Mouse (Mus musculus): Measurements from ENCODE around the gene Oscp1. TPM values are rescaled to one million over a fixed set of nuclear protein-coding genes. Genes with fewer than 3 reads are reported as not detected.

Gene Oscp1
- polyA plus RNA-seq (2016; fragmentation: Nextera tagmentation; extraction: Ambion mirVana): 2.8 and 3.0 TPM in 2 replicates

GRCm38 (mm10) chr4:126058134-126058996, at the start of gene Oscp1:
Gene Oscp1, plus strand, starts transcription at chr4:126058565.
- H3K4me2 ChIP-seq: peak within 1 kb of the TSS; percentile 95
- peak within 1 kb of the TSS; percentile 88 for H3K27ac ChIP-seq
- no peaks in the 10 kb centered on the region for H3K27me3 ChIP-seq (replicated peaks)
- WGBS (ENCODE audit: insufficient replicate concordance): 2% methylated on average over 57 of the region's 57 CpGs
- H3K4me1 ChIP-seq: peaks cover 25% of the 10 kb centered on the region
- no peaks in the 10 kb centered on the region for H3K9me3 ChIP-seq (replicated peaks)
- peak within 1 kb of the TSS; percentile 79 for H3K9ac ChIP-seq
- peak within 1 kb of the TSS; percentile 82 for H3K4me3 ChIP-seq
- ATAC-seq: peak; percentile 96
- H3K36me3 ChIP-seq: peaks cover 29% of the 10 kb centered on the region

GRCm38 (mm10) chr4:126017676-126018332, 40.6 kb upstream of the Oscp1 start:
- Histone ChIP-seq H3K9me3 (replicated peaks) (no peaks in the 10 kb centered on the region), H3K4me3 (no peak overlapping the region), H3K9ac (no peak overlapping the region), H3K27ac (no peak overlapping the region), H3K36me3 (no peaks in the 10 kb centered on the region), H3K27me3 (replicated peaks) (no peaks in the 10 kb centered on the region), H3K4me1 (0 out of 2 replicates have a peak, but pooled peaks cover 7% of the 10 kb centered on the region), H3K4me2 (no peak overlapping the region)
- peak; percentile 42; the same call in 1 of the 2 replicates for ATAC-seq
- 53% methylated on average over 7 of the region's 7 CpGs for WGBS (ENCODE audit: insufficient replicate concordance)

GRCm38 (mm10) chr4:126018966-126019538, 39.3 kb upstream of the Oscp1 start:
- Histone ChIP-seq H3K4me1 (peaks cover 12% of the 10 kb centered on the region; the same call in 1 of the 2 replicates), H3K36me3 (no peaks in the 10 kb centered on the region), H3K4me3 (no peak overlapping the region), H3K9ac (no peak overlapping the region), H3K9me3 (replicated peaks) (no peaks in the 10 kb centered on the region), H3K27me3 (replicated peaks) (no peaks in the 10 kb centered on the region), H3K4me2 (no peak overlapping the region), H3K27ac (no peak overlapping the region)
- 59% methylated on average over 11 of the region's 11 CpGs for WGBS (ENCODE audit: insufficient replicate concordance)
- no peak for ATAC-seq

GRCm38 (mm10) chr4:126024303-126024900, 34.0 kb upstream of the Oscp1 start, which contains the start of gene Csf3r:
Gene Csf3r, plus strand, starts transcription at chr4:126024550.
- 17% methylated on average over 16 of the region's 16 CpGs for WGBS (ENCODE audit: insufficient replicate concordance)
- H3K4me2 ChIP-seq: peak within 1 kb of the TSS; percentile 23

GRCm38 (mm10) chr4:126025801-126026200, 32.6 kb upstream of the Oscp1 start:
- ATAC-seq: no peak

More at GRCm38 (mm10) chr4:126024303-126024900, 34.0 kb upstream of the Oscp1 start, which contains the start of gene Csf3r:
- Histone ChIP-seq H3K27me3 (replicated peaks) (peaks cover 17% of the 10 kb centered on the region), H3K27ac (no peak within 1 kb of the TSS), H3K36me3 (no peaks in the 10 kb centered on the region), H3K9me3 (replicated peaks) (no peaks in the 10 kb centered on the region), H3K4me1 (peaks cover 32% of the 10 kb centered on the region), H3K4me3 (peak within 1 kb of the TSS; percentile 8; the same call in 1 of the 2 replicates), H3K9ac (no peak within 1 kb of the TSS)
- 0 out of 2 replicates have a peak, but pooled peaks have one; percentile 22 for ATAC-seq

GRCm38 (mm10) chr4:126027980-126028379, 30.4 kb upstream of the Oscp1 start:
- peaks cover 34% of the 10 kb centered on the region for H3K4me1 ChIP-seq
- H3K4me2 ChIP-seq: no peak overlapping the region
- no peaks in the 10 kb centered on the region for H3K9me3 ChIP-seq (replicated peaks)
- H3K4me3 ChIP-seq: no peak overlapping the region
- ATAC-seq: peak; percentile 54; the same call in 1 of the 2 replicates
- H3K36me3 ChIP-seq: no peaks in the 10 kb centered on the region
- peaks cover 31% of the 10 kb centered on the region for H3K27me3 ChIP-seq (replicated peaks)
- 11% methylated on average over 3 of the region's 3 CpGs for WGBS (ENCODE audit: insufficient replicate concordance)
- no peak overlapping the region for H3K27ac ChIP-seq
- H3K9ac ChIP-seq: no peak overlapping the region

More at GRCm38 (mm10) chr4:126025801-126026200, 32.6 kb upstream of the Oscp1 start:
- H3K4me3 ChIP-seq: no peak overlapping the region
- no peaks in the 10 kb centered on the region for H3K36me3 ChIP-seq
- H3K27ac ChIP-seq: no peak overlapping the region
- WGBS (ENCODE audit: insufficient replicate concordance): 60% methylated on average over 5 of the region's 5 CpGs
- peak overlapping the region; percentile 18 for H3K4me2 ChIP-seq
- no peak overlapping the region for H3K9ac ChIP-seq
- H3K9me3 ChIP-seq (replicated peaks): no peaks in the 10 kb centered on the region
- peaks cover 25% of the 10 kb centered on the region for H3K27me3 ChIP-seq (replicated peaks)
- H3K4me1 ChIP-seq: peaks cover 34% of the 10 kb centered on the region

GRCm38 (mm10) chr4:126029042-126029441, 29.3 kb upstream of the Oscp1 start:
- 43% methylated on average over 3 of the region's 3 CpGs for WGBS (ENCODE audit: insufficient replicate concordance)
- Histone ChIP-seq H3K27ac (no peak overlapping the region), H3K36me3 (no peaks in the 10 kb centered on the region), H3K27me3 (replicated peaks) (peaks cover 31% of the 10 kb centered on the region), H3K9me3 (replicated peaks) (no peaks in the 10 kb centered on the region), H3K4me1 (peaks cover 29% of the 10 kb centered on the region), H3K9ac (no peak overlapping the region), H3K4me3 (no peak overlapping the region), H3K4me2 (no peak overlapping the region)
- ATAC-seq: no peak

- no peak for ATAC-seq
- peaks cover 16% of the 10 kb centered on the region for H3K27me3 ChIP-seq (replicated peaks)
- no peaks in the 10 kb centered on the region for H3K9me3 ChIP-seq (replicated peaks)
- no peak overlapping the region for H3K4me2 ChIP-seq
- peaks cover 23% of the 10 kb centered on the region for H3K4me1 ChIP-seq
- H3K27ac ChIP-seq: no peak overlapping the region
- no peaks in the 10 kb centered on the region for H3K36me3 ChIP-seq
- H3K4me3 ChIP-seq: no peak overlapping the region
- 39% methylated on average over 5 of the region's 5 CpGs for WGBS (ENCODE audit: insufficient replicate concordance)
- H3K9ac ChIP-seq: no peak overlapping the region
These were observed 27.7 kb upstream of the Oscp1 start for GRCm38 (mm10) chr4:126030705-126031104.

GRCm38 (mm10) chr4:126035413-126035812, 23.0 kb upstream of the Oscp1 start:
- no peak overlapping the region for H3K27ac ChIP-seq
- H3K4me1 ChIP-seq: no peaks in the 10 kb centered on the region
- no peak for ATAC-seq
- H3K9me3 ChIP-seq (replicated peaks): no peaks in the 10 kb centered on the region
- no peak overlapping the region for H3K4me3 ChIP-seq
- H3K9ac ChIP-seq: no peak overlapping the region
- no peaks in the 10 kb centered on the region for H3K36me3 ChIP-seq
- H3K27me3 ChIP-seq (replicated peaks): peaks cover 9% of the 10 kb centered on the region; the same call in 1 of the 2 replicates
- no peak overlapping the region for H3K4me2 ChIP-seq
- 71% methylated on average over 5 of the region's 5 CpGs for WGBS (ENCODE audit: insufficient replicate concordance)

- peak within 1 kb of the TSS; percentile 80 for H3K4me3 ChIP-seq
- peaks cover 23% of the 10 kb centered on the region for H3K4me1 ChIP-seq
- no peaks in the 10 kb centered on the region for H3K27me3 ChIP-seq (replicated peaks)
- peak within 1 kb of the TSS; percentile 85 for H3K4me2 ChIP-seq
- H3K9me3 ChIP-seq (replicated peaks): no peaks in the 10 kb centered on the region
- WGBS (ENCODE audit: insufficient replicate concordance): under 1% methylated on average over 56 of the region's 56 CpGs
- peak within 1 kb of the TSS; percentile 83 for H3K9ac ChIP-seq
- peaks cover 38% of the 10 kb centered on the region for H3K36me3 ChIP-seq
- H3K27ac ChIP-seq: peak within 1 kb of the TSS; percentile 75
- ATAC-seq: peak; percentile 94
These were observed 11.3 kb upstream of the Oscp1 start, which contains the start of gene Mrps15 for GRCm38 (mm10) chr4:126046851-126047585. Gene Mrps15, plus strand, starts transcription at chr4:126046925.

GRCm38 (mm10) chr4:126051617-126052016, 6.7 kb upstream of the Oscp1 start:
- no peak overlapping the region for H3K9ac ChIP-seq
- peaks cover 22% of the 10 kb centered on the region for H3K4me1 ChIP-seq
- no peaks in the 10 kb centered on the region for H3K27me3 ChIP-seq (replicated peaks)
- no peak overlapping the region for H3K4me3 ChIP-seq
- ATAC-seq: no peak
- H3K27ac ChIP-seq: no peak overlapping the region
- WGBS (ENCODE audit: insufficient replicate concordance): 74% methylated on average over 7 of the region's 7 CpGs
- no peaks in the 10 kb centered on the region for H3K9me3 ChIP-seq (replicated peaks)
- no peak overlapping the region for H3K4me2 ChIP-seq
- H3K36me3 ChIP-seq: peaks cover 81% of the 10 kb centered on the region

Data from liver, embryonic 12.5 days (tissue).